Mouse (Mus musculus) brain, embryonic 14.5 days (tissue): ENCODE results near the gene Cfap100.

Source experiments
- CTCF ChIP-seq: fragments of 200-500 bp; IDR thresholded peaks from 2 replicates; pipeline ENCODE4 v1.5.1; 2012; ENCODE audit warnings: inconsistent platforms, mild to moderate bottlenecking, moderate library complexity, borderline replicate concordance; ENCODE audit not compliant: insufficient read depth, insufficient read length; ENCODE audit errors: extremely low read depth
- POLR2A ChIP-seq: fragments of 200-500 bp; IDR thresholded peaks from 2 replicates; pipeline ENCODE4 v1.6.1; 2012; ENCODE audit warnings: mild to moderate bottlenecking, inconsistent platforms, borderline replicate concordance; ENCODE audit not compliant: poor library complexity, insufficient read depth, insufficient read length, severe bottlenecking; ENCODE audit errors: extremely low read depth

- TF ChIP-seq CTCF (no peak), POLR2A (no peak)
Measured at GRCm38 (mm10) chr6:90469041-90469440, 40.4 kb upstream of the Cfap100 start.
